Mouse (Mus musculus): ENCODE data around the gene Lrrc27.

- TF ChIP-seq GATA1 (IDR thresholded peaks at IDR 0.05; ENCODE audit: low read length) (no peak), TAL1 (IDR thresholded peaks at IDR 0.05; ENCODE audit: low read length) (no peak)
Measured at GRCm38 (mm10) chr7:139266886-139267870, 54.4 kb downstream of the Lrrc27 start.

Measured in erythroblast, embryonic 14.5 days (primary cell).